Mouse (Mus musculus) spleen, adult 12 weeks (tissue): ENCODE data around the gene Setx.
"Not testable (repeated sequence)": the region's sequence is repeated elsewhere in the genome, so short reads cannot be mapped to it uniquely, and the experiment has no call there.

Experiments
- DNase-seq: peaks from one replicate; pipeline ENCODE4 v3.0.0; 2022; ENCODE audit warnings: low spot score

Setx gene

GRCm38 (mm10) chr2:29123907-29124569, at the start of gene Setx:
TSS of gene Setx (plus strand) at chr2:29124181.
- DNase-seq: no peak

GRCm38 (mm10) chr2:29074676-29075075, 49.3 kb upstream of the Setx start:
- no peak for DNase-seq

- DNase-seq: no peak
Observed at GRCm38 (mm10) chr2:29075331-29076070, 48.5 kb upstream of the Setx start.

- DNase-seq: no peak
Observed at GRCm38 (mm10) chr2:29076226-29076625, 47.8 kb upstream of the Setx start.

GRCm38 (mm10) chr2:29081965-29082364, 42.0 kb upstream of the Setx start:
- DNase-seq: no peak

GRCm38 (mm10) chr2:29086026-29086425, 38.0 kb upstream of the Setx start:
- no peak for DNase-seq

GRCm38 (mm10) chr2:29089276-29089675, 34.7 kb upstream of the Setx start:
- not testable (repeated sequence) for DNase-seq

- DNase-seq: no peak
Observed at GRCm38 (mm10) chr2:29095674-29096073, 28.3 kb upstream of the Setx start.

- DNase-seq: no peak
Observed at GRCm38 (mm10) chr2:29096751-29097150, 27.2 kb upstream of the Setx start.

- no peak for DNase-seq
Observed at GRCm38 (mm10) chr2:29097465-29097864, 26.5 kb upstream of the Setx start.

GRCm38 (mm10) chr2:29097955-29098354, 26.0 kb upstream of the Setx start:
- DNase-seq: not testable (repeated sequence)

- no peak for DNase-seq
Observed at GRCm38 (mm10) chr2:29098786-29099185, 25.2 kb upstream of the Setx start.

- no peak for DNase-seq
Observed at GRCm38 (mm10) chr2:29099646-29100045, 24.3 kb upstream of the Setx start.

GRCm38 (mm10) chr2:29100822-29101534, 23.0 kb upstream of the Setx start:
- no peak for DNase-seq

GRCm38 (mm10) chr2:29102416-29103377, 21.3 kb upstream of the Setx start:
- DNase-seq: not testable (repeated sequence)

- DNase-seq: no peak
Observed at GRCm38 (mm10) chr2:29120969-29121368, 3.0 kb upstream of the Setx start.

- DNase-seq: no peak
Observed at GRCm38 (mm10) chr2:29122446-29122845, 1.5 kb upstream of the Setx start.

GRCm38 (mm10) chr2:29124571-29124935, 572 bp downstream of the Setx start:
- DNase-seq: no peak

- DNase-seq: peak; percentile 99
Observed at GRCm38 (mm10) chr2:29124936-29125701, 1.1 kb downstream of the Setx start.

GRCm38 (mm10) chr2:29130118-29130899, 6.3 kb downstream of the Setx start:
- no peak for DNase-seq
